8 mouse cellular contexts compared by ENCODE assay signal in the genomic region with DNA sequence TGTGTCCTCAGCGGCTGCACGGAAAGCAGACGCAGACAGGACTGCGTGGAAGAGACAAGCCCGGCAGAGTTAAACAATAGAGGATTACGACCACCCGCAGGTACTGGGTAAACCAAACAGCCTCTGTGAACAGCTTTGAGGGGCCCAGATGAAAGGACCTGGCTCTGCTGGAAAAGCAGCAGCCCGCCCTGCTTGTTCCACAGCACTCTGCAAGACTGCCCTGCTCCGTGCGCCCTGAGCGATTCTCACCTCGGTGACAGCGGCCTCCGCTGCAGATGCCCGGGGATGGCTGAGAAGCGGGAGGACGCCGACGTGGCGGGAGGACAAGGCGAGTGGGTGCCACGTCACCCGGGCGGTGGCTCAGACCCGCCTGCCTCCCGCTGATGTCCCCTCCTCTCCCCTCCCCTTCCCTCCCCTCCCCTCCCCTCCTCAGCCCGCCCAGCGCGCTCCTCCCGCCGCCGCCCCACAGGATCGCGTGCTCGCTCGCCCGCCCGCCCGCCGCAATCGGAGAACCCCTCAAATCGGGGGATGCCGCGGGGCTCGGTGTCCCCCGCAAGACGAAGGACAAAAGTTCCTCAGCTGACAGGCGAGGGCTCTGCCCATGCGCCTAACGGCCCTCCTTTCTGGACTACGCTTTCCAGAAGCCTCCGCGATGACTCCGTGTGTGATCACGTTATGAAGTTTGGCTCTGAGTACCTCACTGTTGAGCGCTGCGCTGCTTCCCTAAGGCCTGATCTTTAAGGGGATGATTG. TPM values are rescaled to one million over a fixed set of nuclear protein-coding genes. Genes with fewer than 3 reads are reported as not detected.
DNase-seq lines count a peak whose midpoint lies in the region; ATAC-seq and TF ChIP-seq lines count a peak whose summit lies in the region.

A gene (minus strand): TSS at position 364 of the 752 bp plus-strand sequence.

- peak within 1 kb of the TSS; percentile 63 for H3K4me3 ChIP-seq in brown adipose tissue, adult 24 weeks (ENCODE audit: insufficient read depth, low read depth, low read length)
- H3K4me3 ChIP-seq in forebrain, embryonic 12.5 days (replicated peaks), result peak within 1 kb of the TSS; percentile 42
- peak within 1 kb of the TSS; percentile 69 for H3K4me3 ChIP-seq in heart, embryonic 16.5 days (ENCODE audit: low read length)
- peak within 1 kb of the TSS; percentile 50 to 69 for H3K4me3 ChIP-seq in liver, embryonic 14.5 days (ENCODE audit: insufficient read depth in 1 of 2, low read depth in 2 of 2, low read length in 2 of 2)
- peak within 1 kb of the TSS; percentile 60 for H3K4me3 ChIP-seq in neural tube, embryonic 13.5 days
- H3K4me3 ChIP-seq in thymus, adult 2 months (ENCODE audit: control insufficient read depth, insufficient read depth, low read length), result peak within 1 kb of the TSS; percentile 25

- no peak for TF ChIP-seq POLR2A in thymus, adult 2 months (IDR thresholded peaks at IDR 0.05; ENCODE audit: control insufficient read depth, extremely low read depth, insufficient read depth, low read length, poor library complexity)

- no peaks in the 10 kb centered on the region; the same call in 1 of the 2 replicates for H3K36me3 ChIP-seq in forebrain, embryonic 12.5 days (replicated peaks)
- no peaks in the 10 kb centered on the region for H3K36me3 ChIP-seq in heart, embryonic 16.5 days (ENCODE audit: control insufficient read depth, insufficient read depth)
- no peaks in the 10 kb centered on the region for H3K36me3 ChIP-seq in liver, embryonic 14.5 days (replicated peaks; ENCODE audit: control insufficient read depth, insufficient read depth, low read depth)
- H3K36me3 ChIP-seq in neural tube, embryonic 13.5 days, result peaks cover 21% of the 10 kb centered on the region
- no peaks in the 10 kb centered on the region for H3K36me3 ChIP-seq in thymus, adult 2 months (ENCODE audit: control insufficient read depth, insufficient read depth, low read length)

- under 1% methylated on average over 38 of the region's 57 CpGs for WGBS in forebrain, embryonic 12.5 days
- WGBS in heart, embryonic 16.5 days, result under 1% methylated on average over 44 of the region's 57 CpGs
- WGBS in liver, embryonic 14.5 days (ENCODE audit: insufficient replicate concordance), result 2% methylated on average over 49 of the region's 57 CpGs
- WGBS in neural tube, embryonic 13.5 days, result under 1% methylated on average over 42 of the region's 57 CpGs
- WGBS in thymus, adult 2 months, result 3% methylated on average over 44 of the region's 57 CpGs

- H3K4me1 ChIP-seq in brown adipose tissue, adult 24 weeks (ENCODE audit: control insufficient read depth, insufficient read depth, insufficient read length, low read length), result no peaks in the 10 kb centered on the region; the same call in 1 of the 2 replicates
- H3K4me1 ChIP-seq in forebrain, embryonic 12.5 days, result peaks cover 29% of the 10 kb centered on the region
- H3K4me1 ChIP-seq in heart, embryonic 16.5 days (ENCODE audit: control insufficient read depth, insufficient read depth, low read length), result no peaks in the 10 kb centered on the region
- peaks cover 0 to 2% of the 10 kb centered on the region in 2 experiments; a peak in 1 of 4 replicates for H3K4me1 ChIP-seq in liver, embryonic 14.5 days (replicated peaks; ENCODE audit: control insufficient read depth in 2 of 2, insufficient read depth in 2 of 2, low read length in 1 of 2)
- H3K4me1 ChIP-seq in neural tube, embryonic 13.5 days (replicated peaks), result peaks cover 20% of the 10 kb centered on the region
- H3K4me1 ChIP-seq in thymus, adult 2 months (replicated peaks; ENCODE audit: control insufficient read depth, insufficient read depth, low read length), result 0 out of 2 replicates have a peak, but pooled peaks cover 3% of the 10 kb centered on the region

- H3K27me3 ChIP-seq in forebrain, embryonic 12.5 days, result peaks cover 64% of the 10 kb centered on the region
- H3K27me3 ChIP-seq in heart, embryonic 16.5 days (ENCODE audit: control insufficient read depth, insufficient read depth, low read length), result no peaks in the 10 kb centered on the region
- H3K27me3 ChIP-seq in liver, embryonic 14.5 days (ENCODE audit: control insufficient read depth, insufficient read depth, low read length), result peaks cover 16% of the 10 kb centered on the region
- peaks cover 45% of the 10 kb centered on the region for H3K27me3 ChIP-seq in neural tube, embryonic 13.5 days
- no peaks in the 10 kb centered on the region; the same call in 1 of the 2 replicates for H3K27me3 ChIP-seq in thymus, adult 2 months (ENCODE audit: control insufficient read depth, insufficient read depth, low read length)

- no peak for TF ChIP-seq EP300 in liver, embryonic 14.5 days (IDR thresholded peaks at IDR 0.05; ENCODE audit: low read depth)

- no peaks in the 10 kb centered on the region for H3K9me3 ChIP-seq in forebrain, embryonic 12.5 days
- no peaks in the 10 kb centered on the region for H3K9me3 ChIP-seq in heart, embryonic 16.5 days (replicated peaks; ENCODE audit: control insufficient read depth, low read length)
- no peaks in the 10 kb centered on the region for H3K9me3 ChIP-seq in liver, embryonic 14.5 days (ENCODE audit: control insufficient read depth, low read length)
- H3K9me3 ChIP-seq in neural tube, embryonic 13.5 days, result no peaks in the 10 kb centered on the region

- peak within 1 kb of the TSS; percentile 49 for H3K9ac ChIP-seq in forebrain, embryonic 12.5 days
- H3K9ac ChIP-seq in heart, embryonic 16.5 days (ENCODE audit: low read length), result peak within 1 kb of the TSS; percentile 75
- peak within 1 kb of the TSS; percentile 55 for H3K9ac ChIP-seq in liver, embryonic 14.5 days (replicated peaks)
- peak within 1 kb of the TSS; percentile 90 for H3K9ac ChIP-seq in neural tube, embryonic 13.5 days

- H3K27ac ChIP-seq in brown adipose tissue, adult 24 weeks (replicated peaks; ENCODE audit: low read depth, low read length), result no peak within 1 kb of the TSS; the same call in 1 of the 2 replicates
- peak within 1 kb of the TSS; percentile 65 for H3K27ac ChIP-seq in forebrain, embryonic 12.5 days
- peak within 1 kb of the TSS; percentile 69 for H3K27ac ChIP-seq in heart, embryonic 16.5 days (ENCODE audit: low read length)
- no peak within 1 kb of the TSS for H3K27ac ChIP-seq in liver, embryonic 14.5 days
- peak within 1 kb of the TSS; percentile 88 for H3K27ac ChIP-seq in neural tube, embryonic 13.5 days (replicated peaks)
- no peak within 1 kb of the TSS for H3K27ac ChIP-seq in thymus, adult 2 months (ENCODE audit: control insufficient read depth, insufficient read depth, low read length)

- no peak for TF ChIP-seq CTCF in liver, embryonic 14.5 days (IDR thresholded peaks at IDR 0.05; ENCODE audit: low read depth)
- no peak for TF ChIP-seq CTCF in thymus, adult 2 months (IDR thresholded peaks at IDR 0.05; ENCODE audit: borderline replicate concordance, control insufficient read depth, extremely low read depth, insufficient read depth, low read length, poor library complexity)

- peak; percentile 91 for ATAC-seq in forebrain, embryonic 12.5 days (ENCODE audit: low FRiP score)
- ATAC-seq in heart, embryonic 16.5 days (replicated peaks; ENCODE audit: extremely low read depth, insufficient read depth, low FRiP score), result peak; percentile 96
- ATAC-seq in liver, embryonic 14.5 days (ENCODE audit: insufficient read depth), result peak; percentile 88
- ATAC-seq in neural tube, embryonic 13.5 days (ENCODE audit: low read depth), result peak; percentile 90

- H3K4me2 ChIP-seq in forebrain, embryonic 12.5 days, result peak within 1 kb of the TSS; percentile 74
- H3K4me2 ChIP-seq in heart, embryonic 16.5 days (ENCODE audit: low read depth, low read length), result peak within 1 kb of the TSS; percentile 63
- H3K4me2 ChIP-seq in liver, embryonic 14.5 days (ENCODE audit: low read depth), result peak within 1 kb of the TSS; percentile 65
- H3K4me2 ChIP-seq in neural tube, embryonic 13.5 days, result peak within 1 kb of the TSS; percentile 73

- DNase-seq in CD4-positive helper T cell, adult 2 months (ENCODE audit: low read depth, low spot score), result peak; percentile 33
- peak; percentile 79 to 83 for DNase-seq in kidney, postnatal 36 days
- DNase-seq in liver, embryonic 14.5 days (ENCODE audit: low read depth in 3 of 3, low spot score in 3 of 3), result peak; percentile 17 to 24 (median 20)
- DNase-seq in thymus, adult 2 months, result peak; percentile 14

RNA-seq across cellular contexts. Expression of the gene that starts here (rescaled TPM):
- polyA plus RNA-seq in brown adipose tissue, adult 24 weeks (2012; ENCODE audit: insufficient read depth, insufficient read length, missing spikeins), result 1.3 and 1.5 TPM in 2 replicates
- polyA plus RNA-seq in forebrain, embryonic 12.5 days (2016; fragmentation: Nextera tagmentation; extraction: Ambion mirVana), result 8.5 and 9.7 TPM in 2 replicates
- polyA plus RNA-seq in heart, embryonic 16.5 days (2015; fragmentation: Nextera tagmentation; extraction: Ambion mirVana), result 5.4 TPM in 2 replicates
- 1.3 and 1.7 TPM in 2 replicates for polyA plus RNA-seq in liver, embryonic 14.5 days (2012; rRNA removed)
- polyA plus RNA-seq in liver, embryonic 14.5 days (2014; fragmentation: Nextera tagmentation; extraction: Ambion mirVana), result 0.85 and 1.1 TPM in 2 replicates
- 11.0 and 12.8 TPM in 2 replicates for polyA plus RNA-seq in neural tube, embryonic 13.5 days (2015; fragmentation: Nextera tagmentation; extraction: Ambion mirVana)
- 0.19 and 0.35 TPM in 2 replicates for polyA plus RNA-seq in thymus, adult 2 months (2012; rRNA removed)

Comparison
In these comparisons a context has a peak if more than half of its experiments do, and no peak if none do; other contexts are left out.
1. Peak in DNase-seq and H3K4me3 ChIP-seq in thymus, adult 2 months; RNA of the gene not detected or under 1 TPM.
2. DNase-seq: peak in every context shown above with its lines; median percentile 81 in kidney, postnatal 36 days; 33 in CD4-positive helper T cell, adult 2 months; 20 in liver, embryonic 14.5 days; 14 in thymus, adult 2 months.
3. H3K27ac ChIP-seq: peak in forebrain, embryonic 12.5 days (single experiment), heart, embryonic 16.5 days (single experiment) and neural tube, embryonic 13.5 days (single experiment); none in brown adipose tissue, adult 24 weeks (single experiment), liver, embryonic 14.5 days (single experiment) and thymus, adult 2 months (single experiment).
4. Peak in every context shown above with its lines, with median percentiles within 50 percentile points of each other: H3K4me3 ChIP-seq, ATAC-seq, H3K4me2 ChIP-seq and H3K9ac ChIP-seq.